Mouse (Mus musculus): ENCODE results near the gene Pdik1l. TPM values are rescaled to one million over a fixed set of nuclear protein-coding genes. Genes with fewer than 3 reads are reported as not detected.
A peak's percentile ranks its signal among the peaks of the same experiment; 100 is the strongest.
"Not testable (repeated sequence)": the region's sequence is repeated elsewhere in the genome, so short reads cannot be mapped to it uniquely, and the experiment has no call there.

The Pdik1l gene
- polyA plus RNA-seq, 1 experiment from 2014 or later, result 35.7 TPM

GRCm38 (mm10) chr4:134296523-134296922 lies 8.8 kb upstream of the Pdik1l start:
- Histone ChIP-seq H3K27me3 (no peaks in the 10 kb centered on the region; the same call in 1 of the 2 replicates), H3K4me2 (no peak overlapping the region), H3K4me1 (replicated peaks) (no peaks in the 10 kb centered on the region), H3K4me3 (no peak overlapping the region), H3K9ac (no peak overlapping the region), H3K36me3 (no peaks in the 10 kb centered on the region), H3K9me3 (no peaks in the 10 kb centered on the region), H3K27ac (replicated peaks) (no peak overlapping the region)
- WGBS, result 92% methylated on average over 4 of the region's 4 CpGs
- no peak for ATAC-seq (ENCODE audit: low FRiP score, low read depth)

GRCm38 (mm10) chr4:134296096-134296495 lies 8.4 kb upstream of the Pdik1l start:
- not testable (repeated sequence) for H3K27ac ChIP-seq (replicated peaks); H3K27me3 ChIP-seq; H3K4me2 ChIP-seq; H3K4me3 ChIP-seq; H3K9ac ChIP-seq; H3K36me3 ChIP-seq; ATAC-seq (ENCODE audit: low FRiP score, low read depth); H3K4me1 ChIP-seq (replicated peaks); H3K9me3 ChIP-seq
- 91% methylated on average over 4 of the region's 4 CpGs for WGBS

GRCm38 (mm10) chr4:134293692-134294163 lies 6.0 kb upstream of the Pdik1l start:
- Histone ChIP-seq H3K4me1 (replicated peaks) (peaks cover 6% of the 10 kb centered on the region), H3K36me3 (no peaks in the 10 kb centered on the region), H3K27me3 (no peaks in the 10 kb centered on the region; the same call in 1 of the 2 replicates), H3K9me3 (no peaks in the 10 kb centered on the region), H3K4me2 (no peak overlapping the region), H3K27ac (replicated peaks) (no peak overlapping the region), H3K4me3 (no peak overlapping the region), H3K9ac (no peak overlapping the region)
- 75% methylated on average over 9 of the region's 9 CpGs for WGBS
- ATAC-seq (ENCODE audit: low FRiP score, low read depth), result no peak

- H3K9me3 ChIP-seq, result no peaks in the 10 kb centered on the region
- no peak overlapping the region for H3K9ac ChIP-seq
- ATAC-seq (ENCODE audit: low FRiP score, low read depth), result no peak
- peaks cover 11% of the 10 kb centered on the region for H3K4me1 ChIP-seq (replicated peaks)
- no peak overlapping the region for H3K4me2 ChIP-seq
- no peak overlapping the region for H3K27ac ChIP-seq (replicated peaks)
- no peaks in the 10 kb centered on the region for H3K36me3 ChIP-seq
- no peaks in the 10 kb centered on the region; the same call in 1 of the 2 replicates for H3K27me3 ChIP-seq
- 73% methylated on average over 18 of the region's 18 CpGs for WGBS
- H3K4me3 ChIP-seq, result no peak overlapping the region
Measured at GRCm38 (mm10) chr4:134293061-134293691, 5.5 kb upstream of the Pdik1l start.

- Histone ChIP-seq H3K9me3 (no peaks in the 10 kb centered on the region), H3K27ac (replicated peaks) (no peak overlapping the region), H3K4me1 (replicated peaks) (peaks cover 14% of the 10 kb centered on the region), H3K36me3 (no peaks in the 10 kb centered on the region), H3K4me3 (no peak overlapping the region), H3K9ac (no peak overlapping the region), H3K27me3 (no peaks in the 10 kb centered on the region; the same call in 1 of the 2 replicates), H3K4me2 (no peak overlapping the region)
- WGBS, result 14% methylated on average over 7 of the region's 7 CpGs
- ATAC-seq (ENCODE audit: low FRiP score, low read depth), result no peak
Measured at GRCm38 (mm10) chr4:134292067-134292466, 4.4 kb upstream of the Pdik1l start.

GRCm38 (mm10) chr4:134288397-134289256 lies 932 bp upstream of the Pdik1l start:
- Histone ChIP-seq H3K27me3 (no peaks in the 10 kb centered on the region; the same call in 1 of the 2 replicates), H3K36me3 (peaks cover 6% of the 10 kb centered on the region; the same call in 1 of the 2 replicates), H3K4me3 (peak overlapping the region; percentile 100), H3K27ac (replicated peaks) (peak overlapping the region; percentile 100), H3K4me2 (peak overlapping the region; percentile 94), H3K4me1 (replicated peaks) (peaks cover 24% of the 10 kb centered on the region), H3K9me3 (no peaks in the 10 kb centered on the region), H3K9ac (peak overlapping the region; percentile 98)
- WGBS, result 47% methylated on average over 11 of the region's 11 CpGs
- ATAC-seq (ENCODE audit: low FRiP score, low read depth), result no peak

GRCm38 (mm10) chr4:134287168-134287564 lies 529 bp downstream of the Pdik1l start:
- H3K4me3 ChIP-seq, result peak overlapping the region; percentile 100
- H3K27me3 ChIP-seq, result no peaks in the 10 kb centered on the region
- peaks cover 24% of the 10 kb centered on the region for H3K4me1 ChIP-seq (replicated peaks)
- WGBS, result under 1% methylated on average over 52 of the region's 59 CpGs
- H3K4me2 ChIP-seq, result peak overlapping the region; percentile 94
- peak; percentile 96 for ATAC-seq (ENCODE audit: low FRiP score, low read depth)
- H3K36me3 ChIP-seq, result peaks cover 18% of the 10 kb centered on the region
- H3K9me3 ChIP-seq, result no peaks in the 10 kb centered on the region
- peak overlapping the region; percentile 100 for H3K27ac ChIP-seq (replicated peaks)
- peak overlapping the region; percentile 98 for H3K9ac ChIP-seq

- Histone ChIP-seq H3K9me3 (no peaks in the 10 kb centered on the region), H3K27me3 (no peaks in the 10 kb centered on the region), H3K4me3 (peak overlapping the region; percentile 100), H3K4me1 (replicated peaks) (peaks cover 24% of the 10 kb centered on the region), H3K4me2 (peak overlapping the region; percentile 94), H3K9ac (peak overlapping the region; percentile 97), H3K27ac (replicated peaks) (peak overlapping the region; percentile 100), H3K36me3 (peaks cover 24% of the 10 kb centered on the region)
- ATAC-seq (ENCODE audit: low FRiP score, low read depth), result peak; percentile 16
- WGBS, result 2% methylated on average over 59 of the region's 59 CpGs
Measured at GRCm38 (mm10) chr4:134286226-134287167, 1.2 kb downstream of the Pdik1l start.

GRCm38 (mm10) chr4:134284942-134285341 lies 2.8 kb downstream of the Pdik1l start:
- no peak overlapping the region for H3K4me2 ChIP-seq
- no peaks in the 10 kb centered on the region for H3K27me3 ChIP-seq
- no peaks in the 10 kb centered on the region for H3K9me3 ChIP-seq
- H3K9ac ChIP-seq, result no peak overlapping the region
- H3K27ac ChIP-seq (replicated peaks), result no peak overlapping the region
- WGBS, result 98% methylated on average over 2 of the region's 2 CpGs
- ATAC-seq (ENCODE audit: low FRiP score, low read depth), result no peak
- no peak overlapping the region for H3K4me3 ChIP-seq
- H3K36me3 ChIP-seq, result peaks cover 36% of the 10 kb centered on the region
- peaks cover 24% of the 10 kb centered on the region for H3K4me1 ChIP-seq (replicated peaks)

- no peak for ATAC-seq (ENCODE audit: low FRiP score, low read depth)
- Histone ChIP-seq H3K4me1 (replicated peaks) (no peaks in the 10 kb centered on the region), H3K9me3 (no peaks in the 10 kb centered on the region), H3K4me3 (no peak overlapping the region), H3K27ac (replicated peaks) (no peak overlapping the region), H3K36me3 (peaks cover 32% of the 10 kb centered on the region), H3K9ac (no peak overlapping the region), H3K27me3 (no peaks in the 10 kb centered on the region), H3K4me2 (peak overlapping the region; percentile 33)
- WGBS, result 7% methylated on average over 14 of the region's 14 CpGs
Measured at GRCm38 (mm10) chr4:134273417-134274345, 14.0 kb downstream of the Pdik1l start.

Measured in hindbrain, embryonic 15.5 days (tissue).